Mouse (Mus musculus) heart, embryonic 16.5 days (tissue): ENCODE results near the gene Auts2. TPM values are rescaled to one million over a fixed set of nuclear protein-coding genes. Genes with fewer than 3 reads are reported as not detected.
A peak's percentile ranks its signal among the peaks of the same experiment; 100 is the strongest.

Experiments
- ATAC-seq: fragments of 200-750 bp; cut with Nextera tagmentation; replicated peaks from 2 replicates; pipeline ENCODE4 v1.8.0; 2017; ENCODE audit warnings: moderate number of reproducible peaks; ENCODE audit not compliant: insufficient read depth, low FRiP score; ENCODE audit errors: extremely low read depth
- H3K27ac ChIP-seq: fragments of 300-500 bp; sonication (generic); 2 replicates; pipeline ENCODE4 v1.5.1; 2014; ENCODE audit warnings: mild to moderate bottlenecking, low read length, control low read depth, moderate library complexity
- H3K27me3 ChIP-seq: fragments of 300-500 bp; sonication (generic); 2 replicates; pipeline ENCODE4 v1.6.1; 2014; ENCODE audit warnings: low read length, mixed read lengths; ENCODE audit not compliant: control insufficient read depth, insufficient read depth
- H3K36me3 ChIP-seq: fragments of 300-500 bp; sonication (generic); 2 replicates; pipeline ENCODE4 v1.6.1; 2014; ENCODE audit not compliant: control insufficient read depth, insufficient read depth
- H3K4me1 ChIP-seq: fragments of 300-500 bp; sonication (generic); 2 replicates; pipeline ENCODE4 v1.6.1; 2014; ENCODE audit warnings: low read length, mixed read lengths; ENCODE audit not compliant: control insufficient read depth, insufficient read depth
- H3K4me2 ChIP-seq: fragments of 300-500 bp; sonication (generic); 2 replicates; pipeline ENCODE4 v1.6.1; 2014; ENCODE audit warnings: low read depth, mild to moderate bottlenecking, control low read depth, low read length
- H3K4me3 ChIP-seq: fragments of 300-500 bp; sonication (generic); 2 replicates; pipeline ENCODE4 v1.5.1; 2014; ENCODE audit warnings: mild to moderate bottlenecking, control low read depth, low read length
- H3K9ac ChIP-seq: fragments of 300-500 bp; sonication (generic); 2 replicates; pipeline ENCODE4 v1.6.1; 2014; ENCODE audit warnings: low read length, control low read depth
- H3K9me3 ChIP-seq: fragments of 300-500 bp; sonication (generic); replicated peaks from 2 replicates; pipeline ENCODE4 v1.6.1; 2016; ENCODE audit warnings: low read length; ENCODE audit not compliant: control insufficient read depth
- WGBS: fragments of 180-500 bp; shearing (Covaris S2); extraction: QIAGEN DNeasy Blood & Tissue Kit; methylation state at CpG from one replicate; pipeline ENCODE4 v1.1.7; 2014; 5-methylcytosine and 5-hydroxymethylcytosine counted together
- polyA plus RNA-seq: library from polyadenylated mRNA; unstranded; fragments of >200 nt; fragmentation: Nextera tagmentation; extraction: Ambion mirVana; gene quantifications from 2 replicates; pipeline ENCODE4 v1.2.1, GENCODE M21; 2015

Auts2 gene
- polyA plus RNA-seq, 1 experiment from 2014 or later: 16.3 TPM

- H3K27me3 ChIP-seq: no peaks in the 10 kb centered on the region
- WGBS: 86% methylated on average over 3 of the region's 3 CpGs
- no peak overlapping the region for H3K9ac ChIP-seq
- no peaks in the 10 kb centered on the region for H3K9me3 ChIP-seq
- H3K4me2 ChIP-seq: no peak overlapping the region
- H3K36me3 ChIP-seq: no peaks in the 10 kb centered on the region
- H3K27ac ChIP-seq: no peak overlapping the region
- ATAC-seq: no peak
- no peak overlapping the region for H3K4me3 ChIP-seq
- H3K4me1 ChIP-seq: no peaks in the 10 kb centered on the region
Observed at GRCm38 (mm10) chr5:132088585-132088984, 454.6 kb downstream of the Auts2 start.

GRCm38 (mm10) chr5:132083753-132084326, 459.3 kb downstream of the Auts2 start:
- H3K4me2 ChIP-seq: no peak overlapping the region
- H3K4me1 ChIP-seq: no peaks in the 10 kb centered on the region
- H3K9ac ChIP-seq: no peak overlapping the region
- H3K4me3 ChIP-seq: no peak overlapping the region
- no peak overlapping the region for H3K27ac ChIP-seq
- 48% methylated on average over 8 of the region's 8 CpGs for WGBS
- H3K36me3 ChIP-seq: no peaks in the 10 kb centered on the region
- no peak for ATAC-seq
- H3K9me3 ChIP-seq: no peaks in the 10 kb centered on the region
- no peaks in the 10 kb centered on the region for H3K27me3 ChIP-seq

GRCm38 (mm10) chr5:132075942-132076341, 467.2 kb downstream of the Auts2 start:
- 91% methylated on average over 2 of the region's 2 CpGs for WGBS
- Histone ChIP-seq H3K9ac (no peak overlapping the region), H3K36me3 (no peaks in the 10 kb centered on the region), H3K4me1 (peaks cover 15% of the 10 kb centered on the region), H3K27ac (no peak overlapping the region), H3K4me3 (no peak overlapping the region), H3K27me3 (no peaks in the 10 kb centered on the region), H3K4me2 (no peak overlapping the region), H3K9me3 (no peaks in the 10 kb centered on the region; the same call in 1 of the 2 replicates)
- ATAC-seq: no peak

- 32% methylated on average over 19 of the region's 19 CpGs for WGBS
- Histone ChIP-seq H3K9ac (no peak overlapping the region; the same call in 1 of the 2 replicates), H3K36me3 (no peaks in the 10 kb centered on the region), H3K9me3 (no peaks in the 10 kb centered on the region; the same call in 1 of the 2 replicates), H3K27ac (no peak overlapping the region), H3K4me1 (peaks cover 15% of the 10 kb centered on the region), H3K4me3 (peak overlapping the region; percentile 17), H3K27me3 (no peaks in the 10 kb centered on the region), H3K4me2 (peak overlapping the region; percentile 33)
- ATAC-seq: peak; percentile 49; the same call in 1 of the 2 replicates
Observed at GRCm38 (mm10) chr5:132074724-132075374, 468.3 kb downstream of the Auts2 start.

DNA sequence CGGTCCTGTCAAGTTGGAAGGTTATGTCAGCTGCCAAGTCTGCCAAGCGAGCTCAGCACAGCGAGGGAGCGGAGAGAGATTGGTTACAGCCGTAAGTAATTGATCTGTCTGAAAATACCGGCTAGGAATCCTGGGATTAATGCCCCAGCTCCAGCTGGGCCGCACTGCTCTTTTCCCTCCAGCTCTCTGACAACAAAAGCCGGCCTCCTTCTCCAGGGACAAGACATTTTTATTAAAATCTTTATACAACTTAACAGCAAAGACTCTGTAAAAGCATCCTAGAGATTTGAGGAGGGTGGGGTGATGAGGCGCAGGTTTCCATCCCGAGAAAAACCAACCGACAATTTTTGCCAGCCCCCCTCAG, 468.8 kb downstream of the Auts2 start:
- no peak overlapping the region for H3K9ac ChIP-seq
- H3K27ac ChIP-seq: no peak overlapping the region

GRCm38 (mm10) chr5:132073677-132074359, 469.3 kb downstream of the Auts2 start:
- Histone ChIP-seq H3K36me3 (no peaks in the 10 kb centered on the region), H3K27ac (no peak overlapping the region), H3K4me3 (peak overlapping the region; percentile 17; the same call in 1 of the 2 replicates), H3K27me3 (no peaks in the 10 kb centered on the region), H3K9ac (no peak overlapping the region), H3K9me3 (no peaks in the 10 kb centered on the region; the same call in 1 of the 2 replicates), H3K4me2 (peak overlapping the region; percentile 33), H3K4me1 (peaks cover 15% of the 10 kb centered on the region)
- ATAC-seq: peak; percentile 35
- 30% methylated on average over 10 of the region's 10 CpGs for WGBS

More for the DNA sequence above, 468.8 kb downstream of the Auts2 start:
- Histone ChIP-seq H3K27me3 (no peaks in the 10 kb centered on the region), H3K36me3 (no peaks in the 10 kb centered on the region), H3K4me1 (peaks cover 15% of the 10 kb centered on the region), H3K9me3 (no peaks in the 10 kb centered on the region; the same call in 1 of the 2 replicates), H3K4me2 (peak overlapping the region; percentile 33), H3K4me3 (peak overlapping the region; percentile 17)
- 27% methylated on average over 11 of the region's 11 CpGs for WGBS
- no peak for ATAC-seq

- Histone ChIP-seq H3K9me3 (no peaks in the 10 kb centered on the region), H3K4me3 (no peak overlapping the region), H3K4me2 (no peak overlapping the region), H3K4me1 (peaks cover 15% of the 10 kb centered on the region), H3K36me3 (no peaks in the 10 kb centered on the region), H3K27ac (no peak overlapping the region), H3K9ac (no peak overlapping the region), H3K27me3 (no peaks in the 10 kb centered on the region)
- WGBS: 56% methylated on average over 4 of the region's 4 CpGs
- no peak for ATAC-seq
Observed at GRCm38 (mm10) chr5:132072356-132072755, 470.8 kb downstream of the Auts2 start.

DNA sequence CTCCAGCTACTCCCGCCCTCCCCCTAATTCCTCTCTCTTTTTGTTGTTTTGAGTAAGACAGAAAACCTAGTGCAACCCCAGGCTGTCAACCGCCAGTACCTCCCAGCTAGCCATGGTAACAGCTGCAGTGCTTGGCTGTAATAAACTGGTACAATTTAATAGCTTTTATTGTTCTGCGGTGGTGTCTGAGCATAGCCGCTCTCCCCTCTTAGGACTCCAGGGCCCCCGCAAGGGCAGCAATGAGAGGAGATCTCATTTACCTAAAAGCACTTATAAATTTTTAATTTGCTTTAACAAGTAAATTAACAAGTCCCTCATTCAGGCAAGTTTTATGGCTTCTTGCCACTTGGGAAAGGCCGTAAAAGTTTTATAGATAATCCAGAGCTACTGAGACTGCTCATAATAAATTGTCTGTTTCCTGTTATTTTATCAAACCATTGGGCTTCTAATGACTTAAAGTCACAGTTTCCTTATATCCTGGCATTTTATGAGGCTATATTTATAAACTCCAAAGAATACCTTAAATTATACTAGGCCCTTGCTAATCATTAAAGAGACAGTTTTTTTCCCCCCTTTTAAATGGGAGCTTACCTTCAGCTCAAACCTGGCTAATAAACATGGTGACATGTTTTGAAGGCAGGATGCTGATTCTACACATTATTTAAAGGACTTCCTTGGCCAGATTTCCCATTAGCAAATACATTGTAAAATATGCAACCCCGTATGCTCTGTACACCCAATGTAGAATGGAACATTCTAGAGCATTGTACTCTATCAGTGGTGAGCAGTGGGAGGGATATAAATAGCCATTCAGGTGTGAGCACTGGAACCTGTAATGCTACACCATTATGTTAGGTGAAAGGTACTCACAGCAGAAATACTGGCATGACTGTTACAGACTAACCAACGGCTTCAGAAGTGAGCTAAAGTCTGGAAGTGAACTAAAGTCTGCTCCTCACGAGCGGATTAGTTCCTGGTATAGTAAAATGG, 475.1 kb downstream of the Auts2 start:
- Histone ChIP-seq H3K36me3 (no peaks in the 10 kb centered on the region), H3K4me2 (no peak overlapping the region), H3K27ac (no peak overlapping the region), H3K4me1 (no peaks in the 10 kb centered on the region), H3K9ac (no peak overlapping the region), H3K4me3 (no peak overlapping the region), H3K27me3 (no peaks in the 10 kb centered on the region), H3K9me3 (no peaks in the 10 kb centered on the region)
- whole genome bisulfite sequencing: 81% methylated on average over 10 of the region's 10 CpGs
- ATAC-seq: no peak
